ENCODE assay signal across 13 mouse cellular contexts in the genomic region with DNA sequence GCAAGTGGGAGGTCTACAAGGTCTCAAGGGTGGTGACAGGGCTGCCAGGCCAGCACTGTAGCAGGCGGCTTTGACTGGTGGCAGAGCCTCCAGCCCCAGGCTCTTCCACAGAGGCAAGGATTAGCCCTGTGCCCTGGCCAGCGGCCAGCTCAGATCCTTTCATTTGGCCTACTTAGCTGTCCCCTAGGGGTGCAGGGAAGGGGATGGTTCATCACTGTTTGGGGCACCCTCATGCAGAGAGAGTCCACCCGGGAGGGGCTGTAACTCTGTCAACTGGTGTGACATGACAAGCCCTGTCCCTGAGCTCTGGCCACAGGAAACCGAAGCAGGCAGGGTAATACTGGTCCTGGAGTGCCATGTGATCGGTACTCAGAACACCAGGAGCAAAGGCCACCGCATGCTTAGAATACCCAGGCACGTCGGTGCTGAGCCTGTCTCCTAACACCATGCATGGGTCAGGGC.
DNase-seq lines count a peak whose midpoint lies in the region; ATAC-seq lines count a peak whose summit lies in the region.
"Had no signal": no experiment of that assay in that cellular context is flagged by ENCODE, and none has a peak within 500 bp of the region (broad histone marks: within the 10 kb centered on the region; RNA-seq: fewer than 3 reads in every experiment).

No protein-coding gene starts in this region.

- no peak overlapping the region for H3K4me3 ChIP-seq in kidney, embryonic 15.5 days (replicated peaks)
- no peak overlapping the region for H3K4me3 ChIP-seq in midbrain, embryonic 12.5 days
- H3K4me3 ChIP-seq: embryonic facial prominence, embryonic 12.5 days had no signal

- no peaks in the 10 kb centered on the region for H3K36me3 ChIP-seq in kidney, embryonic 15.5 days
- no peaks in the 10 kb centered on the region for H3K36me3 ChIP-seq in midbrain, embryonic 12.5 days
- H3K36me3 ChIP-seq: embryonic facial prominence, embryonic 12.5 days; G1E had no signal

- no peak overlapping the region for H3K27ac ChIP-seq in kidney, embryonic 15.5 days
- no peak overlapping the region for H3K27ac ChIP-seq in midbrain, embryonic 12.5 days (replicated peaks)
- H3K27ac ChIP-seq: embryonic facial prominence, embryonic 12.5 days had no signal

- ATAC-seq in kidney, embryonic 15.5 days (replicated peaks; ENCODE audit: low FRiP score), result 0 out of 2 replicates have a peak, but pooled peaks have one; percentile 25
- ATAC-seq in midbrain, embryonic 12.5 days (ENCODE audit: low FRiP score, low read depth), result peak; percentile 19; the same call in 1 of the 2 replicates
- ATAC-seq: inflammation-experienced regulatory T-cells, adult 6 months; liver, postnatal 0 days had no signal

- no peak overlapping the region for H3K4me2 ChIP-seq in kidney, embryonic 15.5 days
- H3K4me2 ChIP-seq in midbrain, embryonic 12.5 days (replicated peaks), result no peak overlapping the region
- H3K4me2 ChIP-seq: embryonic facial prominence, embryonic 12.5 days had no signal

- H3K4me1 ChIP-seq in kidney, embryonic 15.5 days, result no peaks in the 10 kb centered on the region
- peaks cover 8% of the 10 kb centered on the region; the same call in 1 of the 2 replicates for H3K4me1 ChIP-seq in midbrain, embryonic 12.5 days
- H3K4me1 ChIP-seq: embryonic facial prominence, embryonic 12.5 days had no signal

- whole genome bisulfite sequencing in kidney, embryonic 15.5 days, result 58% methylated on average over 8 of the region's 8 CpGs
- 58% methylated on average over 8 of the region's 8 CpGs for WGBS in midbrain, embryonic 12.5 days

- H3K9me3 ChIP-seq in kidney, embryonic 15.5 days (replicated peaks), result no peaks in the 10 kb centered on the region
- H3K9me3 ChIP-seq in midbrain, embryonic 12.5 days, result no peaks in the 10 kb centered on the region
- H3K9me3 ChIP-seq: embryonic facial prominence, embryonic 12.5 days had no signal

- no peak overlapping the region for H3K9ac ChIP-seq in kidney, embryonic 15.5 days
- no peak overlapping the region for H3K9ac ChIP-seq in midbrain, embryonic 12.5 days (replicated peaks)
- H3K9ac ChIP-seq: embryonic facial prominence, embryonic 12.5 days; liver, postnatal 0 days had no signal

- DNase-seq in adrenal gland, postnatal 14 days, result peak; percentile 8
- DNase-seq in adrenal gland, postnatal 4 days (ENCODE audit: low spot score in 2 of 2), result no peak
- DNase-seq in kidney, postnatal 14 days, result no peak
- DNase-seq in cerebellum, postnatal 25 days, result peak; percentile 67 to 77
- no peak for DNase-seq in thymus, postnatal 25 days
- DNase-seq in spleen, postnatal 36 days (ENCODE audit: low spot score in 2 of 2), result no peak
- DNase-seq: gastrocnemius, postnatal 14 days; liver, postnatal 0 days had no signal

- no peaks in the 10 kb centered on the region for H3K27me3 ChIP-seq in kidney, embryonic 15.5 days
- H3K27me3 ChIP-seq in midbrain, embryonic 12.5 days, result no peaks in the 10 kb centered on the region

Comparison
In these comparisons a context has a peak if more than half of its experiments do, and no peak if none do; other contexts are left out.
1. DNase-seq: peak in adrenal gland, postnatal 14 days (single experiment) and cerebellum, postnatal 25 days (2 of 2); none in adrenal gland, postnatal 4 days (0 of 2), kidney, postnatal 14 days (single experiment), thymus, postnatal 25 days (single experiment) and spleen, postnatal 36 days (0 of 2).